13 mouse cellular contexts compared by ENCODE assay signal in the genomic region with DNA sequence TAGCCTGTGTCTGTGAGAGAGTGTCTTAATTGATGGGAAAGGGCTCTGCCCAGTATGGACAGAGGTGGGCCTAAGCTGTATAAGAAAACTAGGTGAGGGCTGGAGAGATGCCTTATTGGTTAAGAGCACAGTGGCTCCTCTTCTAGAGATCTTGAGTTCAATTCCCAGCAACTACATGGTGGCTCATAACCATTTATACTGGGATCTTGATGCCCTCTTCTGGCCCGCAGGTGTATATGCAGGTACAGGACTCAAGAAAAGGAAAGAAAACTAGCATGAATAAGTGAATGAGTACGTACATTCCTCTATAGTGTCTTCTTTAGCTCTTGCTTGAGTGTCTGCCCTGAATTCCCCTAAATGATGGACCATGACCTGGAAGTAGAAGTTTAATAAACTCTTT. TPM values are rescaled to one million over a fixed set of nuclear protein-coding genes. Genes with fewer than 3 reads are reported as not detected.
DNase-seq lines count a peak whose midpoint lies in the region; ATAC-seq and TF ChIP-seq lines count a peak whose summit lies in the region.
"Had no signal": no experiment of that assay in that cellular context is flagged by ENCODE, and none has a peak within 500 bp of the region (broad histone marks: within the 10 kb centered on the region; RNA-seq: fewer than 3 reads in every experiment).

No protein-coding gene starts in this region.

- H3K4me3 ChIP-seq in heart, adult 2 months, result no peak overlapping the region
- H3K4me3 ChIP-seq in cortical plate, adult 2 months (ENCODE audit: insufficient read depth, low read length), result no peak overlapping the region
- H3K4me3 ChIP-seq in forebrain, embryonic 14.5 days (ENCODE audit: low read depth, low read length), result no peak overlapping the region
- H3K4me3 ChIP-seq: hindbrain, embryonic 15.5 days; liver, embryonic 15.5 days had no signal

- 86% methylated on average over 2 of the region's 2 CpGs for WGBS in heart, adult 2 months
- WGBS in forebrain, embryonic 14.5 days, result 79% methylated on average over 2 of the region's 2 CpGs

- no peaks in the 10 kb centered on the region for H3K9me3 ChIP-seq in forebrain, embryonic 14.5 days (replicated peaks; ENCODE audit: control insufficient read depth, low read length)
- H3K9me3 ChIP-seq: hindbrain, embryonic 15.5 days; liver, embryonic 15.5 days had no signal

- H3K4me1 ChIP-seq in heart, adult 2 months (ENCODE audit: control insufficient read depth, insufficient read depth, low read length), result no peaks in the 10 kb centered on the region
- no peaks in the 10 kb centered on the region for H3K4me1 ChIP-seq in cortical plate, adult 2 months (ENCODE audit: control insufficient read depth, insufficient read depth, low read length)
- no peaks in the 10 kb centered on the region for H3K4me1 ChIP-seq in forebrain, embryonic 14.5 days (ENCODE audit: control insufficient read depth, insufficient read depth, low read length)
- H3K4me1 ChIP-seq: hindbrain, embryonic 15.5 days had no signal

- peak; percentile 63 for TF ChIP-seq CTCF in heart, adult 2 months (IDR thresholded peaks at IDR 0.05)
- TF ChIP-seq CTCF in cortical plate, adult 2 months (IDR thresholded peaks at IDR 0.05; ENCODE audit: extremely low read depth, insufficient read depth, low read length), result 0 out of 2 replicates have a peak, but pooled peaks have one; percentile 5

- H3K9ac ChIP-seq in heart, adult 2 months (ENCODE audit: low read depth, low read length), result no peak overlapping the region
- H3K9ac ChIP-seq in forebrain, embryonic 14.5 days (ENCODE audit: low read length), result no peak overlapping the region
- H3K9ac ChIP-seq: hindbrain, embryonic 15.5 days; liver, embryonic 15.5 days had no signal

- no peaks in the 10 kb centered on the region for H3K27me3 ChIP-seq in heart, adult 2 months (ENCODE audit: control insufficient read depth, insufficient read depth, low read length)
- no peaks in the 10 kb centered on the region for H3K27me3 ChIP-seq in forebrain, embryonic 14.5 days (replicated peaks; ENCODE audit: control insufficient read depth, insufficient read depth, low read length)
- H3K27me3 ChIP-seq: hindbrain, embryonic 15.5 days; liver, embryonic 15.5 days had no signal

- no peak for DNase-seq in heart, adult 2 months
- no peak for DNase-seq in heart, postnatal 4 days
- DNase-seq in thymus, postnatal 0 days (ENCODE audit: low spot score), result peak; percentile 31
- DNase-seq in thymus, postnatal 10 days (ENCODE audit: low spot score in 2 of 2), result no peak
- DNase-seq in thymus, postnatal 4 days, result peak; percentile 35
- DNase-seq in forebrain, embryonic 14.5 days (ENCODE audit: low spot score), result no peak
- no peak for DNase-seq in left cerebral cortex, adult 8-10 months (ENCODE audit: low spot score in 2 of 2)
- DNase-seq: layer of hippocampus, adult 9-11 months; midbrain, embryonic 14.5 days had no signal

- H3K79me2 ChIP-seq in heart, adult 2 months (replicated peaks; ENCODE audit: control insufficient read depth, insufficient read depth, low read length), result no peaks in the 10 kb centered on the region

- ATAC-seq in forebrain, embryonic 14.5 days, result no peak
- ATAC-seq: forebrain, embryonic 16.5 days had no signal

- no peak overlapping the region for H3K4me2 ChIP-seq in forebrain, embryonic 14.5 days (ENCODE audit: low read length)
- H3K4me2 ChIP-seq: hindbrain, embryonic 15.5 days; liver, embryonic 15.5 days had no signal

- H3K36me3 ChIP-seq in heart, adult 2 months (ENCODE audit: control insufficient read depth, insufficient read depth, low read length), result peaks cover 2% of the 10 kb centered on the region; the same call in 1 of the 2 replicates
- H3K36me3 ChIP-seq in forebrain, embryonic 14.5 days (ENCODE audit: control insufficient read depth, insufficient read depth, low read length), result peaks cover 76% of the 10 kb centered on the region

- TF ChIP-seq POLR2A in heart, adult 2 months (IDR thresholded peaks at IDR 0.05; ENCODE audit: insufficient read depth, low read depth, low read length), result no peak
- no peak for TF ChIP-seq POLR2A in cortical plate, adult 2 months (IDR thresholded peaks at IDR 0.05; ENCODE audit: extremely low read depth, insufficient read depth, low read length)

- intact Hi-C loops in heart, adult 2 months (cut with DNase I), result no loop called here

- no peak overlapping the region for H3K27ac ChIP-seq in heart, adult 2 months
- no peak overlapping the region for H3K27ac ChIP-seq in cortical plate, adult 2 months (ENCODE audit: insufficient read depth, low read length)
- no peak overlapping the region for H3K27ac ChIP-seq in forebrain, embryonic 14.5 days (ENCODE audit: low read depth, low read length)
- H3K27ac ChIP-seq: hindbrain, embryonic 15.5 days; liver, embryonic 15.5 days had no signal

- TF ChIP-seq EP300 in heart, adult 2 months (IDR thresholded peaks at IDR 0.05; ENCODE audit: insufficient read depth, low read depth, low read length), result no peak

RNA-seq across cellular contexts. Expression of a gene that starts 15.5 kb away (rescaled TPM):
- total RNA-seq in heart, adult 2 months (2021), result 100 to 1,000 TPM; 155 to 164 TPM
- polyA plus RNA-seq in heart, adult 2 months (2012; rRNA removed), result 72.9 and 85.8 TPM in 2 replicates
- total RNA-seq in heart, postnatal 4 days (2021), result 100 to 1,000 TPM; 227 to 230 TPM
- polyA plus RNA-seq in thymus, postnatal 0 days (2015; fragmentation: Nextera tagmentation; extraction: Ambion mirVana), result 466 and 487 TPM in 2 replicates
- polyA plus RNA-seq in cortical plate, adult 2 months (2012; rRNA removed), result 158 and 165 TPM in 2 replicates
- polyA plus RNA-seq in forebrain, embryonic 14.5 days (2014; fragmentation: Nextera tagmentation; extraction: Ambion mirVana), result 176 and 206 TPM in 2 replicates
- total RNA-seq in left cerebral cortex, adult 8-10 months (2022), result 100 to 1,000 TPM; 179 to 184 (median 180) TPM

Comparison
In these comparisons a context has a peak if more than half of its experiments do, and no peak if none do; other contexts are left out.
1. DNase-seq: peak in thymus, postnatal 0 days (single experiment) and thymus, postnatal 4 days (single experiment); none in heart, adult 2 months (0 of 2), heart, postnatal 4 days (single experiment), thymus, postnatal 10 days (0 of 2), forebrain, embryonic 14.5 days (single experiment) and left cerebral cortex, adult 8-10 months (0 of 2).